Mouse (Mus musculus) ES-E14 (cell line): Measurements from ENCODE around the gene Cyld. TPM values are rescaled to one million over a fixed set of nuclear protein-coding genes. Genes with fewer than 3 reads are reported as not detected.

Experiments
- DNase-seq: peaks from one replicate; pipeline ENCODE4 v3.0.0-alpha.2; 2013; ENCODE audit warnings: low read depth, low spot score
- H3K27ac ChIP-seq: 2 replicates; pipeline ENCODE4 v1.5.1; 2012; ENCODE audit warnings: low read depth, mild to moderate bottlenecking, low read length, moderate library complexity, mixed read lengths; ENCODE audit not compliant: poor library complexity, insufficient read depth, severe bottlenecking
- H3K36me3 ChIP-seq: 2 replicates; pipeline ENCODE4 v1.6.1; 2012; ENCODE audit warnings: mild to moderate bottlenecking, low read length, moderate library complexity, mixed read lengths; ENCODE audit not compliant: control insufficient read depth, poor library complexity, insufficient read depth, severe bottlenecking
- H3K4me1 ChIP-seq, 2 experiments: fragments of 150-350 bp in 1 of 2; sonication (generic) in 1 of 2; 2 replicates each; pipeline ENCODE4 v1.6.1; 2012; ENCODE audit warnings: low read length in 2 of 2, mild to moderate bottlenecking in 1 of 2, mixed read lengths in 1 of 2; ENCODE audit not compliant: control insufficient read depth in 2 of 2, insufficient read depth in 2 of 2, poor library complexity in 1 of 2
- H3K4me3 ChIP-seq, 2 experiments: fragments of 150-350 bp in 1 of 2; sonication (generic) in 1 of 2; 2 replicates each; pipeline ENCODE4 v1.5.1; 2012; ENCODE audit warnings: low read length in 2 of 2, low read depth in 1 of 2, mild to moderate bottlenecking in 1 of 2, mixed read lengths in 1 of 2; ENCODE audit not compliant: insufficient read depth in 1 of 2, poor library complexity in 1 of 2, severe bottlenecking in 1 of 2
- H3K9ac ChIP-seq: 2 replicates; pipeline ENCODE4 v1.6.1; 2012; ENCODE audit warnings: low read depth, mild to moderate bottlenecking, low read length, mixed read lengths; ENCODE audit not compliant: poor library complexity, insufficient read depth, severe bottlenecking
- H3K9me3 ChIP-seq: fragments of 150-350 bp; sonication (generic); 2 replicates; pipeline ENCODE4 v1.6.1; 2012; ENCODE audit warnings: low read depth, mild to moderate bottlenecking, low read length; ENCODE audit not compliant: control insufficient read depth, insufficient read depth
- CHD2 ChIP-seq: IDR thresholded peaks from 2 replicates; pipeline ENCODE4 v1.6.1; 2014; ENCODE audit warnings: mild to moderate bottlenecking, low read depth, low read length, inconsistent platforms
- HCFC1 ChIP-seq: IDR thresholded peaks from 2 replicates; pipeline ENCODE4 v1.6.1; 2012; ENCODE audit warnings: low read length, inconsistent platforms, borderline replicate concordance; ENCODE audit not compliant: insufficient read depth
- MAFK ChIP-seq: IDR thresholded peaks from 2 replicates; pipeline ENCODE4 v1.6.1; 2014; ENCODE audit warnings: mild to moderate bottlenecking, low read depth, low read length, inconsistent platforms; ENCODE audit not compliant: insufficient read depth
- ZC3H11A ChIP-seq: IDR thresholded peaks from 2 replicates; pipeline ENCODE4 v1.6.1; 2012; ENCODE audit warnings: low read depth, mild to moderate bottlenecking, inconsistent platforms, low read length, borderline replicate concordance
- ZNF384 ChIP-seq: IDR thresholded peaks from 2 replicates; pipeline ENCODE4 v1.6.1; 2012; ENCODE audit warnings: low read depth, low read length, inconsistent platforms
- in situ Hi-C, 2 experiments: fragments of 600-800 bp; cut with MboI; formaldehyde crosslinking; loops; one replicate each; pipeline ENCODE4 v1.15.1; 2025; ENCODE audit warnings: low sequenced_read_pairs in 2 of 2, inconsistent platforms in 1 of 2; ENCODE audit not compliant: unreplicated experiment in 2 of 2
- total RNA-seq: library from RNA; depleted of rRNA; stranded (reverse); fragments of 300-350 nt; gene quantifications from 2 replicates; pipeline ENCODE4 v1.2.3, GENCODE M21; 2012

Cyld gene
- total RNA-seq, 1 experiment: 9.1 TPM

- H3K9me3 ChIP-seq: no peaks in the 10 kb centered on the region
- H3K4me3 ChIP-seq: no peak overlapping the region
- H3K4me1 ChIP-seq: no peaks in the 10 kb centered on the region
- TF ChIP-seq CHD2 (no peak), HCFC1 (no peak), ZC3H11A (no peak), ZNF384 (no peak), MAFK (no peak)
- in situ Hi-C loops: no loop called here
- H3K27ac ChIP-seq: no peak overlapping the region
- no peak for DNase-seq
- no peaks in the 10 kb centered on the region for H3K36me3 ChIP-seq
- H3K9ac ChIP-seq: no peak overlapping the region
Observed at GRCm38 (mm10) chr8:88792691-88793323, 96.0 kb downstream of the Cyld start.

DNA sequence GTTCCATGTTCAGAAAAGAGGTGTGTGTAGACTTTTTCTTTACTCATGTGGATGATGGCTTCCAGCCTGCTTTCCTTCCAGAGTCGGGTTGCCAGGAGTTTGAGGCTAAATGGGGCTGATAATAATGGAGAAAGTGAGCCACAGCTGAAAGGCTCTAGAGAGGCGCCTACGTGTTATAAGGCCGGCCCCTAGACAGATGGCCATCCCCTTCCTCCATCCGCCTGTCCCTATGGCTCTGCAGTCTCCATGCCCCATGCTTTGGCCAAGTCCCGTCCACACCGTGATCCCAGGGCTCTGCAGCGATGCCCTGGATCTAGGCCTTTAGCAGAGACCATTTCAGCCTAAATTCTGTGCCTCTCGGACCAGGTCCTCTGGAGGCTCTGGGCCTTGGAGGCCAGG is 96.5 kb downstream of the Cyld start:
- Histone ChIP-seq H3K36me3 (no peaks in the 10 kb centered on the region), H3K9me3 (no peaks in the 10 kb centered on the region), H3K9ac (no peak overlapping the region), H3K4me3 (no peak overlapping the region), H3K27ac (no peak overlapping the region), H3K4me1 (no peaks in the 10 kb centered on the region)
- in situ Hi-C loops: no loop called here
- no peak for DNase-seq
- TF ChIP-seq MAFK: no peak
- no peak for TF ChIP-seq CHD2
- TF ChIP-seq ZC3H11A: no peak
- TF ChIP-seq ZNF384: no peak
- no peak for TF ChIP-seq HCFC1

DNA sequence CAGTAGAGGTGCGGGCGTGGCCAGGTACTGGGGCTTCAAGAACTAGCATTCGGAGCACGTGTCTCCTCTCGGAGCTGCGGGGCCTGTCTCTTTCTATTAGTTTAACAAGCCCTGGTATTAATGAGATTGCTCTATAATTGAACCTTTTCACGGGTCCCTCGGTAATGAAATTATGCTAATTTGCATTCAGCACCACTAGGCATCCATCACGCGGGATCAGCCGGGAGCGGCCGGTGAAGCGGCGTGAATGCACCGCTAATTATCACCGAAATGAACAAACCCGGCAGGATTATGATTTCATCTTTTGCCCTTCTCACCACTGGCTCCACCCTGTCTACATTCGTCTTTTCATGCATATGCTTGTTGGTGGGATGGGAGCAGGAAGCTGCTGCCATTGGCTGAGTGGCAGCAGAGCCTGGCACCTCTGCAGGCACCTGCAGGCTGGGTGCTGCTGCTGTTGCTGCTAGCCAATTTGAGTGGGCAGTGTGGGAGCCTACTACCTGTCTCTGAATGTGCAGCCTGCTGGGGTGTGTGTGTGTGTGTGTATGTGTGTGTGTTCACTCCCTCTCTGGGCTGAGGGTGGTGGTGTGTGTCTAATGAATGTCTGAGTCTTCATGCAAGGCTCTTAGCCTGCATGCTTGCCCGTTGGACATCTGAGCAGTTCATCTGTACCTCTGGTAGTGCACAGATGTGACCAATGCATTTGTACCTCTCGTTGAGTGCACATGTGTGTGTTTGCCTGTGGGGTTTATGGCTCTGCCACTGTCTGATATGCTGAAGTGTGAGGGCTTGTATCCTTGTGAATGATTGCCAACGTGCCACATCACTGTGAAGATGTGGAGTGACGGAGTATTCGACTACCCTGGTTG is 97.2 kb downstream of the Cyld start:
- H3K27ac ChIP-seq: no peak overlapping the region
- H3K4me3 ChIP-seq: no peak overlapping the region
- H3K9ac ChIP-seq: no peak overlapping the region
- no peaks in the 10 kb centered on the region for H3K9me3 ChIP-seq
- in situ Hi-C loops: no loop called here
- no peak for TF ChIP-seq ZC3H11A
- no peaks in the 10 kb centered on the region for H3K36me3 ChIP-seq
- no peaks in the 10 kb centered on the region for H3K4me1 ChIP-seq
- DNase-seq: no peak

- no peak overlapping the region for H3K27ac ChIP-seq
- no peak for TF ChIP-seq CHD2
- no peak for TF ChIP-seq ZC3H11A
- TF ChIP-seq MAFK: no peak
- no peak for TF ChIP-seq ZNF384
- no peak for TF ChIP-seq HCFC1
- H3K9me3 ChIP-seq: no peaks in the 10 kb centered on the region
- no peaks in the 10 kb centered on the region for H3K36me3 ChIP-seq
- H3K4me3 ChIP-seq: no peak overlapping the region
- DNase-seq: no peak
- no peaks in the 10 kb centered on the region for H3K4me1 ChIP-seq
- in situ Hi-C loops: no loop called here
- no peak overlapping the region for H3K9ac ChIP-seq
Observed at GRCm38 (mm10) chr8:88794615-88794907, 97.7 kb downstream of the Cyld start.

DNA sequence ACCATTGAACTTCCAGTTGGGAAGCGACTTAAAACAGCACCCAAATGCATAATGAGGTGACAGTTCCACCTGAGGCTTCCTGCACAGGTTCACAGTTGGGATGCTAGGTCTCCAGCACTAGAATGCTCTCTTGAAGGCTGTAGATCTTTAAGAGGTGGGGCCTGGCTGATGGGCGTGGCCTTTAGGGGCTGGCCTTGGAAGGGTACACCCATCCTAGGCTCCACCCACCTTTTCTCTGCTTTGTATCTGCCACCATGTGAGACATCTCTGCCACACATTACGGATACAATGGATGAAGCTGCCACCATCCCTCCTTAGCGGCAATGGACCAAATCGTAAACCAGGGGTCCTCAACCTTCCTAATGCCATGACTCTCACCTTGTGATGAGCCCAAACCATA is 99.1 kb downstream of the Cyld start:
- Histone ChIP-seq H3K9ac (no peak overlapping the region), H3K4me1 (no peaks in the 10 kb centered on the region), H3K36me3 (no peaks in the 10 kb centered on the region), H3K27ac (no peak overlapping the region), H3K4me3 (no peak overlapping the region), H3K9me3 (no peaks in the 10 kb centered on the region)
- TF ChIP-seq CHD2 (no peak), HCFC1 (no peak), ZC3H11A (no peak), ZNF384 (no peak), MAFK (no peak)
- in situ Hi-C loops: no loop called here
- DNase-seq: peak; percentile 21
